Mouse (Mus musculus) CH12.LX (cell line): ENCODE measurements around the gene Slx1b.
A peak's percentile ranks its signal among the peaks of the same experiment; 100 is the strongest.

Experiments
- CTCF ChIP-seq, 2 experiments: IDR thresholded peaks in 1 of 2; conservative IDR thresholded peaks in 1 of 2; 2 replicates each; pipeline ENCODE4 v1.5.1; 2011 to 2012; ENCODE audit warnings: low read depth in 2 of 2, low read length in 2 of 2, improper control_type of control experiment in 1 of 2, inconsistent platforms in 1 of 2, mild to moderate bottlenecking in 1 of 2, moderate library complexity in 1 of 2
- POLR2A ChIP-seq: IDR thresholded peaks from 2 replicates; pipeline ENCODE4 v1.6.1; 2011; ENCODE audit warnings: low read depth, mild to moderate bottlenecking, improper control_type of control experiment, low read length

- no peak for TF ChIP-seq POLR2A
- peak in 1 of 2 experiments; percentile 45; a peak in 2 of 4 replicates for TF ChIP-seq CTCF (conservative IDR thresholded peaks at IDR 0.05 in 1 of 2, IDR thresholded peaks at IDR 0.05 in 1 of 2; ENCODE audit: low read depth in 2 of 2, low read length in 2 of 2)
Observed at GRCm38 (mm10) chr7:126648486-126648885, 47.1 kb downstream of the Slx1b start.
